Mouse (Mus musculus) embryo, embryonic 9.5 days (tissue): ENCODE data around the gene Mis18a.

Source experiments
- DNase-seq: peaks from one replicate; pipeline ENCODE4 v3.0.0-alpha.2; 2017; ENCODE audit errors: extremely low spot score

The Mis18a gene

DNA sequence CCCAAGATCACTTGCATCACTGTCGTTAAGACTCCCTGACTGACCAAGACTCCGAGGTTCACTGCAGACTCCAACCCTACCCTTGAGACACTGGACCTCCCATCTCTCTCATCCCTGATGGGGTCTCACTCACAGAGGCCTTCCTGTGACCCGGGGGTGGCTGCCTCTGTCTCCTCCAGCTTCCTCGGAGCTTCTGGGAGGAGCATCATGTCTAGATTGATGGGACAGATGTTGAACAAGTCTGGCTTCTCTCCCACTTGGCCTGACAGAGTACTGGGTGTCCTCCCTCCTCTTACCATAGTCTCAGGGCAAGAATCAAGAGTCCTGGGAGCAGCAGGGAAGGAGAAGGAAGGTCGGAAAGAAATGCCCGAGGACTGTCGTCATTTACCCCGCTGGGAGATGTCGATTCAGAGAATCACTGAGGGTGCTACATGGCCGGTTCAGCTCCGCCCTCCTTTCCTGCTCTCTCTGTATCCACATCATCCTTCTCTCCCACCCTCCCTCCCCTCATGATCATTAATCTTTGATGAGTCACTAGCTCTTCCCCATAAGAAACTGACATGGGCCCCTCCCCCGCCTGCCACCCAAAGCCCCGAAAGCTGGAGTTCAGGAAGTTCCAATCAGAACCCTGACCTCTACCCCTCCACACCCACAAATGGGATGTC is 22.9 kb downstream of the Mis18a start:
- DNase-seq, result peak; percentile 51

DNA sequence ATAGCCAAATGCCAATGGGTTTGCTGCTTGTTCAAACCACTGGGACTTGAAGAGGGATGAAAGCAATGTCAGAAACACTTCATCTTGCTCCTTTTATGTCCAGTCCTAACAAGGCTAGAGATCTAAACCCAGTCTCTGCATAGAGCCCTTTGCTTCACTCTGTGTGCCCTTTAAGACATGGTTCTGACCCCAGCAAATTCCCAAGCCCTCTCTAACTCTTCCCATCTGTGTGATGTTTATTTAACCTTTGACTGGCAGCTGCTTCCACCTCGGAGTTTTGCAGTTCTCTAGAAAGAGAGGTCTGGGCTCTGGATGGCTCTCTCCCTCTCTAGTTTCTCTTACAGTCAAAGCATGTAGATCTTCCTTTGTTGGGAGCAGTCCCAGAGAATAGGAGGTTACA is 23.6 kb downstream of the Mis18a start:
- DNase-seq, result peak; percentile 73

DNA sequence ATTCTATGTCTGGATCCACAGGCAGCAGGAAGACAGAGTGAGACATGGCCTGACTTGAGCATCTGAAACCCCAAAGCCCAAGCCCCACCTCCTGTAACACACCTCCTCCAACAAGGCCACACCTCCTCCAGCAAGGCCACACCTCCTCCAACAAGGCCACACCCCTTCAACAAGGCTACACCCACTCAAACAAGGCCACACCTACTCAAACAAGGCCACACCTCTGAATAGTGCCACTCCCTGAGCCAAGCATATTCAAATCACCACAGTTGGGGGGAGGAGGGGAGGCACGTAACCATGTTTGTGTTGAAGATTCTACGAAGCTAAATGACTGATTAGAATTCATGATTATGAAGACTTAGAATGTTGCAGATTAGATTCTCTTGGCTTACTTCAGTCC is 25.7 kb downstream of the Mis18a start:
- DNase-seq, result no peak

DNA sequence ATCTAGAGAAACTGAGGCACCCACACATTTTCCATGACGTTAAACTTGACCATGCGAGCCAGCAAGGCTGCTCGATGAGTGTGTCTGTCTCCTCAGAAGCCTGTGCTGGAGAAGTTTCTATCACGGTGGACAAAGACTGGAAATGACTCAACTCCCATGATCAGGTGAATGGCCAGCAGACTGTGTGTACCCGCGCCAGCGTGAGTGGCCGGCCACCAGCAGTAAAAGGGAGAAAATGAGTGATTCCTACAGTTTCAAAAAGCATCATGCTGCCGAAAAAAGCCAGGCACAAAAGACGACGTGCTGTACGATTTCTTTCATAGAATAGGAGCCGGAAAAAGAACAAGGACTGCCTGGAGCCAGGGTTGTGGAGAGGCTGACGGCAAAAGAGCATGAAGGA is 27.8 kb downstream of the Mis18a start:
- no peak for DNase-seq

DNA sequence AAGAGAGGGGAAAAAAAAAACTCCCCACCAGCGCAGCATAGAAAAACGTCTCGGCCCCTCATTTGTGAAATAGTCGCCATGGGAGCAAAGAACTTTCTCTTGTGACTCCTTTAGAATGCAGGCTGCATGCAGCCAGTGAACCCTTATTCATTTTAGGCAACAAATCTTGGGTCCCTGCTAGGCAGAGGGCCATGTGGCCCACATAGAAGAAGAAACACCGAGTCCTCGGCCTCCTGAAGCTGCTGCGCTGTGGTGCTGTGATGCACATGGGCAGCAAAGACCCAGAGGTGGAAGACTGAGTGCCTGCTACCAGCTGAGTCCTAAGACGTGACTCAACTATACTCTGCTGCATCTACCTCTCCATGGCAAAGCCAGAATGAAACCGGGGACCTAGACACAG is 30.9 kb downstream of the Mis18a start:
- DNase-seq, result no peak

DNA sequence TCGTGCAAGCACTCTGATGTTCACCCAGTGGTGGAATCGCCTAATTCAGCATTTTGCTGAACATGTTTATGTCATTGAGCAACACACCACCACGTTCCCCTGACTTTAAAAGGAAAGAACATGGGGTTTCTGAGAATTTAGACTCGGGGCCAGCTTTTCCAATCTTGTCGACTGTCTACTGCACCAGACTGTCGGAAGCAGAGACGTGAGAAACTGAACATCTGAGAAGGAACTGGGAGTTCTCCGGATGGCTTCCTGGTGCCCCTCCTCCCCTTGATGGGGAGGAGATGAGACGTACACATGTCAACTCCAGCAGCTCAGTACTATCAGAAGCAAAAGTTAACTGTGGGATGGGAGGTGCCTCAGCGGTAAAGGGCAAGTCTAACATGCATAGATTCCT is 32.1 kb downstream of the Mis18a start:
- no peak for DNase-seq

DNA sequence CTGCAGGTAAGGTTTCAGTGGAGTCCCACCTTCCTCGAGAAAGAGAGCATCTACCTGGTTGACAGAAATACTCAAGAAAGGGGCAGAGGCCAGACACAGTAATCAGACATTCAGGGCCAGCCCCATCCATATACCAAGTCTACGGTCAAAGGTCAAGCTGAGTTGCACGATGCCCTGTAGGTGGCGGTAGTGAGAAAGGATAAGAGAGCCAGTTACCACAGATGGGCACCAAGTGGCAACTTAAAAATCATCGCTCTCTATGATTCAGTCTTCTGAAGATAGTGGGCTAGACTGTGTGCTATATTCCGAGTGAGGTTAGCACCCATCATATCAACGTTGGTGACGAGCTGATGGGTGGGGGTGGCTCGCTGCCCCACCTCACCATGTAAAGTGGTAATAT is 32.5 kb downstream of the Mis18a start:
- DNase-seq, result peak; percentile 45

DNA sequence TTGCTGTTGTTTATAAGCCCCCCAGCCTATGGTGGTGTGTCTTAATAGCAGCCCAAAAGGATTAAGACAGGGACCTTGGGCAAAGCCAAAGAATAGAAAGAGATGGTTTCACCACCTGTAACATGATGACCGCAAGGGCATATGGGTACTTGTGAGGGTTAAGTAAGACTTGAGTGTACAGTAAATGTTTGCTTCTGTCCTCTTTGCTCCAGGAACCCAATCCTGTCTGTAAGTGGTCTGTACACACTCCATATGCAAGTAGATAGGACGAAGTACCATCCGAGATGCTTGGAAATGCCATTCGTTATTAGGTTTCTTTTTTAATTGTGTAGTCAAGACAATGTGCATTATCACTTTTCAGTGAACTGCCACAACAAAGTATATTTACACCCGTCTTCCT is 33.6 kb downstream of the Mis18a start:
- DNase-seq, result no peak

DNA sequence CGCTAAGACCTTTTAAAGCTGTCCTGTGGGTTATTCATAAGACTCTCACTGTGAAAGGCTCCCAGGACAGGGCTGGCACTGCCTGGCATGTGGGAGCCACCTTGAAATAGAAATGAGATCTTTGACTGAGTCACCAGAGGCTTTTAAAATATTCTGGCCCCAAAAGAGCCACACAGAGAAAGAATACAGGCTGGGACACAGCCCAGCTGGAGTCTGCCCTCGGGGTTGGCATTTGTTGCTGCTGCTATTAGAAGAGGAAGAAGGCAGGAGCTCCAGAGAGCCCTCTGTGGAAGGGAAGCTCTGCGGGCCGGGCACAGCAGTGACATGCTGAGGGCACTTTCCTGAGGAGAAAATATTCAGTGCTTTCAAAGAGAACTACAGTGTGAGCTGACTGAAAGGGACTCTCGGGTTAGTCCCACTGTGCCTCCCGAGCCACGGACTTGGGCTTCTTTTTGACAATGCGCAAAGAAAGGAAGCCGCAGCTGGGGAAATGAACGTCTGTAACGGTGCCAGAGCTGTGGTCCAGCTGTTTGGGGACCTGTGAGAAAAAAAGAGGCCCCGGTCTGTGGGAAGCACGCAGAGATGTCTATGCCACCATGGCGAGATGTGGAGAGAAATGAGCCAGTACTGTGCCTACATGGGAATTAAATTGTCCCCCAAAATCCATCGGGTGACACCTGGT is 34.4 kb downstream of the Mis18a start:
- DNase-seq, result no peak

DNA sequence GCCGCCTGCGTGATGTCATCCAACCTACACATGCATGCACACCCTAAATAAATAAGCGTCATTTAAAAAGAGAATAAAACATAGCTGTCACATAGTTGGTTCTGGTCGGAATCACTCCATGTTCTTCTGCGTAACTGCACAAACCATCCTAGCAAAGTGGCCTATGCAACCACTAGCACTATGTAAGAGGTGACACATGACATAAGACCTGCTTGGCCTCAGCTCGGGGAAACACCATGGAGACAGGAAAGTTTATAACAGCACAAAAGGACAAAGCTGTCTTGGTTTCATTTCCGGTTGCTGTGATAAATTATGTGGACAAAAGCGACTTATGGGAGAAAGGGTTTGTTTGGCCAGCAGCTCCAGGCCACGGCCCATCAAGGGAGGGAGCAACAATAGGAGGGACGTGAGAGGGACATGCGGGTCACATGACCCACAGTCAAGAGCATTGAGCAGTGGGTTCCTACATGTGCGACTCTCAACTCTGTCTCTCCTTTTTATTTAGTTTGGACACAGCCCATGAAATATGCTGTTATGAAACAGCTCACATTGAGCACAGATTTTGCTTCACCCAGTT is 39.4 kb downstream of the Mis18a start:
- DNase-seq, result no peak

DNA sequence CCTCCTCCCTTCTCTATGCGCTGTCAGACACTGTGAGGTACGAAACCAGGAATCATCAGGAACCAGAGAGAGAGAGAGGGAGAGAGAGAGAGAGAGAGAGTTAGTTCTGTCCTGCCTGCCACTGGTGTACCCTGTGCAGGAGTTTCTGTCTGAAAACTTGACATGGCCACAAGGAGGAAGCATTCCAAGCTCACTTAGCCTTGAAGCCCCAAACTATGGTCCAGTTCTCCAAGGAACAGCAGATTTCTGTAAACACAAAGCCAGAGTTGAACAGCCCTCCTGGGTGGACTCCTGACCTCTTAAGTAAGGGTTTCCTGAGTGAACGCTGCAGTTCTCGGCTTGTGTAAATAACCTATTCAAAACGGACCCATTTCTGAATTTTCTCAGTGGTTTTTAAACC is 40.2 kb downstream of the Mis18a start:
- no peak for DNase-seq

DNA sequence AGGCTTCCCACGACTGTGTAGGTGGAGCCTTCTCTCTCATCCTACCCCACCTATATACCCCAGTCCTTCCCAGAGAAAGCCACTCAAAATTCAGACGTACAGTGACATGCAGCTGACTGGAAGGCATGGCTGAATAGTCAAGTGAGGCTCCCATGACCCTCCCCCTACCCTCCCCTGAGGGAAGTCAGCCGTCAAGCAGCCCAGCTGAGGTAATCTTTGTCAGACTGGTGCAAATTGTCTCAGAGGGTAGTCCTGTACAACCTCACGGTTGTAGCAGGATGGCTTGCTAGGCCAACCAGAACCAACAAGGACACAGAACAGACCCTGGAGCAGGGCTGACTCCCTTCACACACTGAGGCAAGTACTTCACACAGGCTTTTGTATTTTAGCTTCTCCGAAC is 43.1 kb downstream of the Mis18a start:
- no peak for DNase-seq

DNA sequence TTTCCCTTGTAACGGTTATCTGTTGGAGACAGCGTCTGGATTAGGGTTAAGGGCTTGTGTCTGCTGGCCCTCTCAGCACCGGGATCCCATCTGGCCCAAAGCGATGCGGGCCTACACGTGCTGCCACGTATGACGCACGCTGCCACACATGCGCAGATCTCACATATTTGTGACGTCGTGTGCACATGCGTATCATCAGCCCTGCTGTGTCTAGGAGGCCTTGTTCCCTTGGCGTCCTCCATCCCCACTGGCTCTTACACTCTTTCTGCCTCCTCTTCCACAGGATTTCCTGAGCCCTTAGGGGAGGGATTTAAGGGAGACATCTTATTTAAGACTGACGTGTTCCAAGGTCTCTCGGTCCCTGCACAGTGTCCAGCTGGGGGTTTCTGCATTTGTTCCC is 47.2 kb downstream of the Mis18a start:
- DNase-seq, result no peak

DNA sequence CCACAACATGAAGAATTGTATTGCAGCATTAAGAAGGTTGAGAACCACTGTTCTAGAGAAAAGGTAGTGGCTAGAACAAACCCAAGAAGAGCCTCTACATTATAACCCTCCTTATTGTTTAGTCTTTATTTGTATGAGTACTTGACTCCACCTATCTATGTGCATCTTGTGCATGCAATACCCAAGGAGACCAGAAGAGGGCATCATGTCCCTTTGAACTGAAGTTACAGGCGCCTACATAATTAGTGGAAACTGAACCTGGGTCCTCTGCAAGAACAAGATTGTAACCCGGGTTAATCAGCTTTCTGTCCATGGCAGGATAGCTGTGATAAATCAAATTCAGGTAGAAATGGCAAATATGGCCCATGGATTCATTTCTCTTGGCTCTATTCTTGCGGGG is 48.4 kb downstream of the Mis18a start:
- no peak for DNase-seq

DNA sequence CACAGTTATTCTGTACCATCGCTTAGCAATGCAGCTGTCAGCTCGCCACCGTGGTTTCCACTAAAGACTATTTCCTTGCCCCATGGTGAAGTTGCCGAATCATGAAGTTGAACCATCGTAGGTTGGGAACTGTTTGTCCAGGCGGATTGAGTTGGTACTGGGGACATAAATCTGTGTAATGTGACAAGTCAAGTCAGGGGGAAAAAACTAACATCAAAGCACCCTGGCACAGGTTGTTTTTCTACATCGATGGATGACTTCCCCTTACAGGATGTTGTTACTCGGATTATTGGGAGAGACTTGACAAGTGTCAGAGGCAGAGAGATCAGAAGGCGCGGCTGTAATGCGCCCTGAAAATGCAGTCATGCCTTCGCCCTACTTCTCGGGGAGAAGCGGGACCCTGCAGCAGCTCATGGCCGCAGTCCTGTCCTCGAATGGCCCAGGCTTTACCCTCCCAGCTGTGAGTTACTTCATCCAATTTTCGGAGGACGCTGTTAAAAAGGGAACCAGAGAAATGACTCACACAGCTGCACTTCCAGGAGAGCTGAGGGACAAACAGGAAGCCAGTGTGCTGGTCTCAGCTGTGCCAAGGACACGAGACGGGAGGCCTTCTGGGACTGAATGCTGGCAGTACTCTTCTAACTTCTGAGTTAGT is 50.2 kb downstream of the Mis18a start:
- DNase-seq, result no peak

DNA sequence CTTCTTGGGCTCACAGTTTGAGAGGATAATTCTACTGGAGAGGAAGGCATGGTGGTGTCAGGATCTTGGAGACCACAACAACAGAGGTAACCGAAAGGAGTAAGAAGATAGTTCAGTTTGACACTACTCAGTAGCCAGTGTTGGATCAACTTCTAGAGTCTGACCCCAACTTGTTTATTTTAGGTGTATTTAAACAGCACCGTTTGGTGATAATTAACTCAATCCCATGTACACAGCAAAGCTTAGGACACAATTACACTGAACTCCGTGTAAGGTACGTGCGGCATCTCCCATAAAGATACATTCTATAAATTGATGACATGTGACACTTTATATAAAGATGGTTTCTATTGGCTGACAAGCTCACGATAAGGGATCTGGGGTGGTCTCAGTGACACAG is 52.6 kb downstream of the Mis18a start:
- no peak for DNase-seq

DNA sequence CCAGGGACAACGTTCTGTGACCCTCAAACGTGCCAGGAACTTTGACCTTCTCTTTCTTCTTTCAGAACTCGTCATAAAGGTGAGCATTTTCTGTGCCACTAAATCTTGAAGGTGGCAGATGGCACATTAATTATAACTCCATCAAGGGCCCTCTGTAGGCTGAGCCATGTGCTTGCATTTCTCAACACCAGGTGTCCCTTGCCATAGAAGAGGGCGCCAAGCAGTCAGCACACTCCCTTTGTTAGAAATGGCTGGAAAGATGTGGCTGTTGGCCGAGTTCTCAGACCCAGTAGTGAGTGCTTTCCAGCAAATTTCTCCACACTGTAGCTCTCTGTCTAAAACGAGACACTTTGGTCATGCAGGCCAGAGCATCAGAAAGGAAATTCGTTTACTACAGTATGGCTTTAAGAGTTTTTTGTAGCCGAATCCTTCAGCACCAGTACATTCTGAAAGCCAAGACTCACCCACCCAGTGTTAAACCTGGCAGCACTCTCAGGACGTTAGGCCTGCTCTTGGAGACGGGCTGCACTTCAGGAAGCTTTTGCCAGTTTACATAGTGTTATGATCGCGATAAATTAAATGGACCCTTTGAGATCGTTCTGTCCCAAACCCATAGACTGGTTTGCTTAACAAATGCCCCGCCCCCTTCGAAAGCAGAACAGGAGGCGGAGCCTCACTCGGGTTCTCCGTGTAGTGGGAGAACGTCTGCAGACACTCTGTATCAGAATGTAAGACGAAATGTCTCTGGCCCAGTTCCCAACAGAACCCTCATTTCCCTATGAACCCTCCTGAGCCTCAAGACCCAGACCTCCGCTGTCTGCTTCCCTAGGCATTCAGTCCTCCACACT is 53.5 kb downstream of the Mis18a start:
- no peak for DNase-seq
